Mouse (Mus musculus) intestine, embryonic 15.5 days (tissue): ENCODE measurements around the gene Serpinb9f. TPM values are rescaled to one million over a fixed set of nuclear protein-coding genes. Genes with fewer than 3 reads are reported as not detected.
"Not testable (repeated sequence)": the region's sequence is repeated elsewhere in the genome, so short reads cannot be mapped to it uniquely, and the experiment has no call there.

ENCODE experiments used
- ATAC-seq: fragments of 200-750 bp; cut with Nextera tagmentation; 2 replicates; pipeline ENCODE4 v1.8.0; 2017; ENCODE audit warnings: moderate TSS enrichment, moderate library complexity
- H3K27ac ChIP-seq: fragments of 300-500 bp; sonication (generic); 2 replicates; pipeline ENCODE4 v1.5.1; 2015; ENCODE audit warnings: mild to moderate bottlenecking, inconsistent platforms
- H3K27me3 ChIP-seq: fragments of 300-500 bp; sonication (generic); replicated peaks from 2 replicates; pipeline ENCODE4 v1.6.1; 2015; ENCODE audit warnings: inconsistent platforms
- H3K36me3 ChIP-seq: fragments of 300-500 bp; sonication (generic); 2 replicates; pipeline ENCODE4 v1.6.1; 2015; ENCODE audit warnings: inconsistent platforms
- H3K4me1 ChIP-seq: fragments of 300-500 bp; sonication (generic); replicated peaks from 2 replicates; pipeline ENCODE4 v1.6.1; 2015; ENCODE audit warnings: inconsistent platforms
- H3K4me2 ChIP-seq: fragments of 300-500 bp; sonication (generic); replicated peaks from 2 replicates; pipeline ENCODE4 v1.6.1; 2015; ENCODE audit warnings: mild to moderate bottlenecking, inconsistent platforms
- H3K4me3 ChIP-seq: fragments of 300-500 bp; sonication (generic); replicated peaks from 2 replicates; pipeline ENCODE4 v1.5.1; 2015; ENCODE audit warnings: inconsistent platforms
- H3K9ac ChIP-seq: fragments of 300-500 bp; sonication (generic); 2 replicates; pipeline ENCODE4 v1.6.1; 2015; ENCODE audit warnings: inconsistent platforms
- H3K9me3 ChIP-seq: fragments of 300-500 bp; sonication (generic); 2 replicates; pipeline ENCODE4 v1.6.1; 2016; ENCODE audit warnings: inconsistent platforms
- WGBS: fragments of 180-500 bp; shearing (Covaris S2); methylation state at CpG from one replicate; pipeline ENCODE4 v1.1.7; 2015; 5-methylcytosine and 5-hydroxymethylcytosine counted together
- polyA plus RNA-seq: library from polyadenylated mRNA; unstranded; fragments of >200 nt; fragmentation: Nextera tagmentation; extraction: Ambion mirVana; gene quantifications from 2 replicates; pipeline ENCODE4 v1.2.1, GENCODE M21; 2015

Serpinb9f gene
- polyA plus RNA-seq, result not detected in 2 replicates

DNA sequence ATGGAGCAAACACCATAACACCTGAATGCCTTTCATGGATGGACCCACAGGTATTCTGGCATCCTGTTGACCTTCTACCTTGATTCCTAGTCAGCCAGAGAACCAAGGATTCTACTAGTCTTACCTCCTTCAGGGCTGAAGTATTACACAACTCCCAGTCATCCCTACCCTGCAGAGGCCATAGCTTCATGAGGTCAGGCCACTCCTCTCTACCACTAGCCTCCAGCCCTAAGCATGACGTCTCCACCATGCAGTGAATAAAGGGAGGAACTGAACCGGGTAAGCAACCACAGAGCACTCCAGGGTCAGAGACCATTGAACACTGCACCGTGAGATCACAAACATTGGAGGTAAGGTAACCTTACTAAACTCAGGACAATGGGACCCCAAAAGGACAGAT is at the start of gene Serpinb9f:
TSS of gene Serpinb9f (plus strand) at position 301 of the 400 bp plus-strand sequence.
- H3K36me3 ChIP-seq, ATAC-seq, H3K27ac ChIP-seq, H3K4me3 ChIP-seq, H3K9ac ChIP-seq, H3K4me1 ChIP-seq, H3K27me3 ChIP-seq, H3K9me3 ChIP-seq, H3K4me2 ChIP-seq: not testable (repeated sequence)
- WGBS, result 73% methylated on average over 3 of the region's 3 CpGs

DNA sequence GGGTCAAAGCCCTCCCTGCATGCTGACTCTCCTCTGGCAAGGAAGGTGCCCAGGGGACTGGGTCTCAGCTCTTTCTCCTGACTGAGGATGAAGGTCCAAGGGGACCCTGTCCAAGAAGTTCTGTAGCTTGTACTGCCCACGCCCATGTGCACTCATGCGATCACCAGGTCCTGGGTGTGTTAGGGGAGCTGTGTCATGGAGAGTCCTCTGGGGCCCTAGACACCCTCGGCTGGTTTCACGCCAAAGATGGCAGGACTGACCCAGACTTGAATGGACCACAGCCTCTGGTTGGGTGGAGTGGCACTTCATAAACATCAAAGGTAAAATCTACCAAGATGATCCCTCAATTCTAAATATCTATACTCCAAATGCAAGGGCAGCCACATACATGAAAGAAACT is 15.2 kb upstream of the Serpinb9f start:
- H3K9me3 ChIP-seq, H3K27me3 ChIP-seq, H3K27ac ChIP-seq, H3K4me3 ChIP-seq, H3K4me2 ChIP-seq, H3K9ac ChIP-seq, H3K4me1 ChIP-seq, ATAC-seq, H3K36me3 ChIP-seq: not testable (repeated sequence)
- 89% methylated on average over 4 of the region's 4 CpGs for WGBS

DNA sequence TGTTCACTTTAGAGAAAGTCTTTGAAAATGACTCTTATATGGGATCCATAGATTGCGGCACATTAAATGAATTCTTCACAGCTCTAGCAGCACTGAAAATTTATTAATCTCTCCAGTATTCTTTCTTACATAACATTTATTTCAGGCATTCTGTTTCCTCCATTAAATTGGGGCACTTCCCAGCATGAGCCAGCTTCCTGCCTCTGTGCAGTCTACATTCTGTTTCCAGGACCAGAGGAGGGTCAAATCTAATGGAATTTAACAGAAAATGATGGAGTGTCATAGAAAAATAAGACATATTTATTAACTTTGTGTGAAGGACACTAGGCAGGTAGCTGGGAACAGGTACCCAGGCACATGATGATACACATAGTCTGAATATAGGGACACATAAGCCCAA is 32.8 kb downstream of the Serpinb9f start:
- H3K4me2 ChIP-seq, H3K9ac ChIP-seq, H3K27ac ChIP-seq, H3K9me3 ChIP-seq, H3K27me3 ChIP-seq, H3K36me3 ChIP-seq, ATAC-seq, H3K4me3 ChIP-seq, H3K4me1 ChIP-seq: not testable (repeated sequence)
- WGBS, result 93% methylated on average over 1 of the region's 1 CpGs

Other genes with a start within 250 kb of the Serpinb9f start
- 0.33 TPM in 1 of 2 replicates, not detected in the other for gene Serpinb1b, start 245.5 kb upstream of the Serpinb9f start, polyA plus RNA-seq
- gene Serpinb9c, start 164.3 kb upstream of the Serpinb9f start, polyA plus RNA-seq, result not detected in 2 replicates
- not detected in 2 replicates for gene Serpinb9d, start 131.1 kb upstream of the Serpinb9f start, polyA plus RNA-seq
- not detected in 2 replicates for gene Serpinb9e, start 74.5 kb upstream of the Serpinb9f start, polyA plus RNA-seq
- gene Gm11397, start 71.7 kb downstream of the Serpinb9f start, polyA plus RNA-seq, result not detected in 2 replicates
- not detected in 2 replicates for gene Serpinb9g, start 160.7 kb downstream of the Serpinb9f start, polyA plus RNA-seq